Mouse (Mus musculus) midbrain, embryonic 12.5 days (tissue): Measurements from ENCODE around the gene Mettl1. TPM values are rescaled to one million over a fixed set of nuclear protein-coding genes. Genes with fewer than 3 reads are reported as not detected.
"Not testable (repeated sequence)": the region's sequence is repeated elsewhere in the genome, so short reads cannot be mapped to it uniquely, and the experiment has no call there.

Experiments used
- ATAC-seq: fragments of 200-750 bp; cut with Nextera tagmentation; 2 replicates; pipeline ENCODE4 v1.8.0; 2017; ENCODE audit warnings: low read depth, moderate TSS enrichment, moderate library complexity; ENCODE audit not compliant: low FRiP score
- H3K27ac ChIP-seq: fragments of 300-500 bp; sonication (generic); replicated peaks from 2 replicates; pipeline ENCODE4 v1.5.1; 2016; ENCODE audit warnings: mild to moderate bottlenecking
- H3K27me3 ChIP-seq: fragments of 300-500 bp; sonication (generic); 2 replicates; pipeline ENCODE4 v1.6.1; 2016; ENCODE audit warnings: mild to moderate bottlenecking
- H3K36me3 ChIP-seq: fragments of 300-500 bp; sonication (generic); 2 replicates; pipeline ENCODE4 v1.6.1; 2016
- H3K4me1 ChIP-seq: fragments of 300-500 bp; sonication (generic); 2 replicates; pipeline ENCODE4 v1.6.1; 2016
- H3K4me2 ChIP-seq: fragments of 300-500 bp; sonication (generic); replicated peaks from 2 replicates; pipeline ENCODE4 v1.6.1; 2016; ENCODE audit warnings: mild to moderate bottlenecking, moderate library complexity
- H3K4me3 ChIP-seq: fragments of 300-500 bp; sonication (generic); 2 replicates; pipeline ENCODE4 v1.5.1; 2016; ENCODE audit warnings: mild to moderate bottlenecking
- H3K9ac ChIP-seq: fragments of 300-500 bp; sonication (generic); replicated peaks from 2 replicates; pipeline ENCODE4 v1.6.1; 2016; ENCODE audit warnings: mild to moderate bottlenecking, moderate library complexity
- H3K9me3 ChIP-seq: fragments of 300-500 bp; sonication (generic); 2 replicates; pipeline ENCODE4 v1.6.1; 2016; ENCODE audit warnings: mild to moderate bottlenecking
- WGBS: fragments of 180-500 bp; shearing (Covaris S2); methylation state at CpG from one replicate; pipeline ENCODE4 v1.1.7; 2016; 5-methylcytosine and 5-hydroxymethylcytosine counted together
- polyA plus RNA-seq: library from polyadenylated mRNA; unstranded; fragments of >200 nt; fragmentation: Nextera tagmentation; extraction: Ambion mirVana; gene quantifications from 2 replicates; pipeline ENCODE4 v1.2.1, GENCODE M21; 2016

Mettl1 gene
- polyA plus RNA-seq, 1 experiment from 2014 or later = 33.1 TPM

DNA sequence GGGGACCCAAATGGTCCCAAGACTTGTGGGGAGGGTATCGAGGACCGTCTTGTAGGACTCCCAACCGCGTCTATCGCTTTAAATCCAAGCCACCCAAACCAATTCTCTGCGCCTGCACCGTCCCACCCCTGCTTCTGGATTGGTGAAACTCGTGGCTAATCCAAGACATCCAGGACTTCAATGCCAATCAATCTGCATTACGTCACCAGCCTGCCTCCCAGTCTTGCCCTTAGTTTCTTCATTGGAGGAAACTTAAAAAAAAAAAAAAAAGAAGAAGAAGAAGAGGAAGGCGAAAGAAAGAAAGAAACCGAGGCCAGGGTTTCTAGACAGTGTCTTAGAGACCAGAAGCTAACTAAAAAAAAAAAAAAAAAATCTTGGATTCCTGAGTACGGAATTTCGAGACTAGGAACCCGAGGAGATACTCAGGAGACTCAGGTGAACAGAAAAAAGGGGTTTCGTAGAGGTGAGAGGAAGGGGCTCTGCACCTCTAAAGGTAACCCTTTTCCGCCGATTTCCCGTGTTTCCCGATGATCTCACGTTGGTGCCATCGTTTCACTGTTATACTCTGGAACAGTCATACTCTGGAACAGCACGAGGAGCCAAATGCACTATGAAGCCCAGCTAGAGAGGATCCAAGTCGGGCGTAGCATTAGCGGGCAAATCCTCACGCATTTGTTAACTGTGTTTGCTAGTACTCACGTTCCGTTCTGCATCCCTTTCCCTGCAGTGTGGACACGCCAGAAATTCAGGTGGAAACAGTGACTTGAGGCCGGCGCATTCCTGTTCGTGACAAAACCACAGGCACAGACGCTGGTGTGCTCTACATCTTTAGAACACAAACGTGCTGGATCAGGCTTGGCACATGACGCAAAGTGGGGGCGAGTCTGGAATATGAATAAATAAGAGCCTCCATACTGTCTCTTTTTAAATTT is 29.2 kb downstream of the Mettl1 start, which contains the start of gene Tspan31:
Gene Tspan31 (minus strand): TSS at position 75 of the 932 bp plus-strand sequence.
- Histone ChIP-seq H3K9me3 (no peaks in the 10 kb centered on the region), H3K27ac (peak within 1 kb of the TSS; percentile 89), H3K9ac (peak within 1 kb of the TSS; percentile 69), H3K4me1 (peaks cover 32% of the 10 kb centered on the region), H3K36me3 (peaks cover 34% of the 10 kb centered on the region), H3K4me3 (peak within 1 kb of the TSS; percentile 61), H3K27me3 (peaks cover 5% of the 10 kb centered on the region), H3K4me2 (peak within 1 kb of the TSS; percentile 76)
- WGBS = 3% methylated on average over 36 of the region's 36 CpGs
- peak; percentile 92 for ATAC-seq

- Histone ChIP-seq H3K9ac (peak overlapping the region; percentile 69; the same call in 1 of the 2 replicates), H3K27me3 (peaks cover 13% of the 10 kb centered on the region), H3K4me2 (peak overlapping the region; percentile 76), H3K9me3 (no peaks in the 10 kb centered on the region), H3K36me3 (peaks cover 27% of the 10 kb centered on the region), H3K4me3 (peak overlapping the region; percentile 61), H3K4me1 (peaks cover 30% of the 10 kb centered on the region), H3K27ac (peak overlapping the region; percentile 52; the same call in 1 of the 2 replicates)
- WGBS = 79% methylated on average over 9 of the region's 9 CpGs
- ATAC-seq = no peak
These were observed 30.0 kb downstream of the Mettl1 start for GRCm38 (mm10) chr10:127071203-127071602.

DNA sequence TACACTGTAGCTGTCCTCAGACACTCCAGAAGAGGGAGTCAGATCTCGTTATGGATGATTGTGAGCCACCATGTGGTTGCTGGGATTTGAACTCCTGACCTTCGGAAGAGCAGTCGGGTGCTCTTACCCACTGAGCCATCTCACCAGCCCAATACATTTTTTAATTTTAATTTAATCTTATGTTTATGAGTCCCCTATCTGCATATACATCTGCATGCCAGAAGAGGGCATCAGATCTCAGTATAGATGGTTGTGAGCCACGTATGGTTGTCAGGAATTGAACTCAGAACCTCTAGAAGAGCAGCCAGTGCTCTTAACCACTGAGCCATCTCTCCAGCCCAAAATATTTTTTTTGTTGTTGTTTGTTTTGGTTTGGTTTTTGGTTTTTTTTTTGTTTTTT is 31.1 kb downstream of the Mettl1 start:
- not testable (repeated sequence) for H3K4me2 ChIP-seq
- 90% methylated on average over 4 of the region's 4 CpGs for WGBS

DNA sequence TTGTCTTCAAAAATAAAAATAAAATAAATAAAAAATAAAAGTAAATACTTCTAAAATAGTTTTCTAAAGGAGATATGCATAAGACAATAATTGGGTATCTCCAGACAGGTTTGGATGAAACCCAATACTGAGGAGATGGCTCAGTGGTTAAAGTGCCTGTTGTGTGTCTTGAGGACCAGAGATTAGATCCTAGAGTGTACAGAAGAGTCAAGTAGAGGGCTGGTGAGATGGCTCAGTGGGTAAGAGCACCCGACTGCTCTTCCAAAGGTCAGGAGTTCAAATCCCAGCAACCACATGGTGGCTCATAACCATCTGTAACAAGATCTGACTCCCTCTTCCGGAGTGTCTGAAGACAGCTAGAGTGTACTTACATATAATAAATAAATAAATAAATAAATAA is 31.8 kb downstream of the Mettl1 start:
- WGBS = 87% methylated on average over 2 of the region's 2 CpGs
- Histone ChIP-seq H3K4me1 (peaks cover 30% of the 10 kb centered on the region), H3K27me3 (peaks cover 26% of the 10 kb centered on the region)
- H3K27ac ChIP-seq, ATAC-seq, H3K4me2 ChIP-seq, H3K9ac ChIP-seq, H3K4me3 ChIP-seq, H3K36me3 ChIP-seq, H3K9me3 ChIP-seq: not testable (repeated sequence)

More for the DNA sequence above, 31.1 kb downstream of the Mettl1 start:
- H3K9ac ChIP-seq, H3K27ac ChIP-seq, H3K4me3 ChIP-seq, H3K9me3 ChIP-seq, ATAC-seq: not testable (repeated sequence)
- peaks cover 16% of the 10 kb centered on the region for H3K36me3 ChIP-seq
- H3K4me1 ChIP-seq = peaks cover 26% of the 10 kb centered on the region
- H3K27me3 ChIP-seq = peaks cover 22% of the 10 kb centered on the region

DNA sequence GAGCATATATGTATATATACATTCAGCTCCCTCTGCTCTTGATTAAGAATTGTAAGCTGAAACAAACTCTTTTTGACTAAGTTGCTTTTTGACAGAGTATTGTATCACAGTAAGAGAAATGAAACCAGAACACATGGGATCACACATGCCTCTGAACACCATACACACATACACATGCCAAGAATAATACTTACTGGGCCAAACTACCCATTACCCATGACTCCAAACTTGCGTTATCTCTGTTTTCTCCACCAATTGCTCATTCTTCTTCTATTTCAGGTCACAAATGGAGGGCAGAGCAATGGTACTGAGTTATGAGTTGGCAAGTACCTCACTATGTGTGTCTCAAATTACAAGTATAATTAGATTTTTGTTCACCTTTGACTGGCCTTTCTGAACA is 32.8 kb downstream of the Mettl1 start:
- H3K36me3 ChIP-seq = no peaks in the 10 kb centered on the region
- peaks cover 32% of the 10 kb centered on the region for H3K27me3 ChIP-seq
- no peak overlapping the region for H3K4me3 ChIP-seq
- no peak overlapping the region for H3K27ac ChIP-seq
- WGBS = 100% methylated on average over 1 of the region's 1 CpGs
- H3K9me3 ChIP-seq = no peaks in the 10 kb centered on the region
- ATAC-seq = no peak
- peaks cover 25% of the 10 kb centered on the region for H3K4me1 ChIP-seq
- H3K4me2 ChIP-seq = no peak overlapping the region
- H3K9ac ChIP-seq = no peak overlapping the region

- no peaks in the 10 kb centered on the region for H3K36me3 ChIP-seq
These were observed 33.9 kb downstream of the Mettl1 start, which contains the start of gene Agap2 for GRCm38 (mm10) chr10:127075080-127075479. Gene Agap2 (plus strand): TSS chr10:127075284.

DNA sequence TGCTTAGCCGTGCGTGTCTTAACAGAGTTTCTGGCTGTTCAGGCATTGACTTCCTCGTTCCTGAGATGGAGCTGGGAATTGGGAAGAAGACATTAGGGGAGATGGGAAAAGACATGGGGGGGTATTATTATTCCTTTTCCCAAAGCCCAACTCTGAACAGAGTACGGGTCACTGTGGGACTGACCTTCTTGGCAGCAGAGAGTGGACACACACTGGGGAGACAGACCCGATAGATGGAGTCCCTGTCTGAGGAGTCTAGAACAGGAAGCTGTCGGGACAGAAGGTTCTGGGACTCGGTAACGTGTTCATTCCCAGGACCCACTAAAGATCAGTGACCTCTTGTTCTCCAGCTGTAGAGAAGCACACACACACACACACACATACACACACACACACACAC is 34.4 kb downstream of the Mettl1 start:
- H3K4me3 ChIP-seq = no peak overlapping the region
- H3K4me1 ChIP-seq = peaks cover 31% of the 10 kb centered on the region
- no peaks in the 10 kb centered on the region for H3K36me3 ChIP-seq
- H3K9ac ChIP-seq = no peak overlapping the region
- H3K27me3 ChIP-seq = peaks cover 49% of the 10 kb centered on the region
- no peak for ATAC-seq
- 78% methylated on average over 8 of the region's 8 CpGs for WGBS
- H3K9me3 ChIP-seq = no peaks in the 10 kb centered on the region
- H3K27ac ChIP-seq = no peak overlapping the region
- H3K4me2 ChIP-seq = no peak overlapping the region

More at GRCm38 (mm10) chr10:127075080-127075479, 33.9 kb downstream of the Mettl1 start, which contains the start of gene Agap2:
- peaks cover 43% of the 10 kb centered on the region for H3K27me3 ChIP-seq
- H3K4me3 ChIP-seq = no peak within 1 kb of the TSS
- WGBS = 71% methylated on average over 9 of the region's 9 CpGs
- H3K27ac ChIP-seq = no peak within 1 kb of the TSS
- ATAC-seq = no peak
- no peaks in the 10 kb centered on the region for H3K9me3 ChIP-seq
- H3K4me2 ChIP-seq = 0 out of 2 replicates have a peak within 1 kb of the TSS, but pooled peaks have one; percentile 3
- 0 out of 2 replicates have a peak within 1 kb of the TSS, but pooled peaks have one; percentile 24 for H3K9ac ChIP-seq
- H3K4me1 ChIP-seq = peaks cover 26% of the 10 kb centered on the region

- no peak for ATAC-seq
- no peaks in the 10 kb centered on the region for H3K9me3 ChIP-seq
- 0 out of 2 replicates have a peak overlapping the region, but pooled peaks have one; percentile 24 for H3K9ac ChIP-seq
- 48% methylated on average over 4 of the region's 4 CpGs for WGBS
- H3K4me2 ChIP-seq = 0 out of 2 replicates have a peak overlapping the region, but pooled peaks have one; percentile 3
- H3K4me1 ChIP-seq = peaks cover 31% of the 10 kb centered on the region
- H3K27ac ChIP-seq = no peak overlapping the region
- no peak overlapping the region for H3K4me3 ChIP-seq
- peaks cover 53% of the 10 kb centered on the region for H3K27me3 ChIP-seq
- H3K36me3 ChIP-seq = no peaks in the 10 kb centered on the region
These were observed 34.9 kb downstream of the Mettl1 start for GRCm38 (mm10) chr10:127076082-127076481.

- Histone ChIP-seq H3K27me3 (peaks cover 67% of the 10 kb centered on the region), H3K4me1 (peaks cover 42% of the 10 kb centered on the region)
These were observed 36.3 kb downstream of the Mettl1 start for GRCm38 (mm10) chr10:127077515-127077914.

GRCm38 (mm10) chr10:127078001-127078676 is 36.9 kb downstream of the Mettl1 start:
- Histone ChIP-seq H3K4me1 (peaks cover 44% of the 10 kb centered on the region), H3K9ac (peak overlapping the region; percentile 90; the same call in 1 of the 2 replicates), H3K27ac (peak overlapping the region; percentile 87), H3K9me3 (no peaks in the 10 kb centered on the region), H3K4me3 (peak overlapping the region; percentile 74), H3K4me2 (peak overlapping the region; percentile 99), H3K36me3 (no peaks in the 10 kb centered on the region), H3K27me3 (peaks cover 74% of the 10 kb centered on the region)
- 5% methylated on average over 11 of the region's 12 CpGs for WGBS
- peak; percentile 50 for ATAC-seq

More at GRCm38 (mm10) chr10:127077515-127077914, 36.3 kb downstream of the Mettl1 start:
- ATAC-seq = no peak
- H3K36me3 ChIP-seq = no peaks in the 10 kb centered on the region
- peak overlapping the region; percentile 87 for H3K27ac ChIP-seq
- peak overlapping the region; percentile 99 for H3K4me2 ChIP-seq
- WGBS = 7% methylated on average over 10 of the region's 10 CpGs
- no peaks in the 10 kb centered on the region for H3K9me3 ChIP-seq
- peak overlapping the region; percentile 50; the same call in 1 of the 2 replicates for H3K9ac ChIP-seq
- H3K4me3 ChIP-seq = peak overlapping the region; percentile 74

DNA sequence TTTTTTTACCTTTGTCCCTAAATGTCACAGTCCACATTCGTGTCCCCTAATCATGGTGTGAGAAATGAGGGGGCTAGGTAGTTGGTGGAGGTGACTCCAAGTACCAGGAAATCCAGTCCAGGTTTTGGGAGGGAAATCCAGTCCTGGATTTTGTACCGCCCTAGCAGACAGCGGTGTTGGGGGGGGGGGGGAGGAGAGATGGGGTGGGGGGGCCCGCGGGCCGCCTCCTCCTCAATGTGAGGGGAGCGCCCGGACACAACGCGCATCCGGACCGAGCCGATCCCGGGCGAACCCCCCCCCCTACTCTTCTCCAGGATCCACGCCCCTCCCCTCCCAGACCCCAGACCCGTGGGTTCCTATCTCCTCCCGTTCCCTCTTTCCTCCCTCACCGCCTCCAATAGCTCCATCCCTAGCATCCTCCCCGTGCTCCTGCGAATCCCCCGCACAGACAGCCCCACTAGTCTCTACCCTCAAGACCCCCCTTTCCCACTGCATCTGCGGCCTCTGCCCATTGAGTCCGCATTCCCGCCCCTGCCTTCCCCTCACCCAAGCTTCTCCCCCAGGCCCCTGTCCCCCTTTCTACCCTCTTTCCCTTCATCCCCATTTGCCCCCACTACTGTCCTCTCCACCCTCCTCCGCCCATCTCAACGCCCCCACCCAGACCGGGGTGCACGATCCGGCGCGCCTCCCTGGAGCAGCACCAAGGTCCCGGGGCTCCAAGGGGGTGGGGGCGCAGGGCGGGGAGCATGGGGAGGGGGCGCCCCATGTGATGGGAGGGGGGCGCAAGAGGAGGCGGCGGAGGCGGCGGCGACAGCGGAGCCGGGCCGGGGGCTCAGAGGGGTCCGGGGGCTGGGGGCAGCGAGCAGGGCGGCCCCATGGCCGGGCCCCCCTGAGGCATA is 37.7 kb downstream of the Mettl1 start:
- H3K4me1 ChIP-seq = peaks cover 46% of the 10 kb centered on the region

More for the DNA sequence above, 37.7 kb downstream of the Mettl1 start:
- H3K4me2 ChIP-seq = peak overlapping the region; percentile 99
- H3K9ac ChIP-seq = peak overlapping the region; percentile 90
- ATAC-seq = peak; percentile 71
- WGBS = under 1% methylated on average over 19 of the region's 49 CpGs
- H3K4me3 ChIP-seq = peak overlapping the region; percentile 74
- H3K9me3 ChIP-seq = no peaks in the 10 kb centered on the region
- H3K36me3 ChIP-seq = peaks cover 1% of the 10 kb centered on the region; the same call in 1 of the 2 replicates
- H3K27me3 ChIP-seq = peaks cover 81% of the 10 kb centered on the region
- H3K27ac ChIP-seq = peak overlapping the region; percentile 87
